Mouse (Mus musculus): ENCODE measurements around the gene Donson.

DNA sequence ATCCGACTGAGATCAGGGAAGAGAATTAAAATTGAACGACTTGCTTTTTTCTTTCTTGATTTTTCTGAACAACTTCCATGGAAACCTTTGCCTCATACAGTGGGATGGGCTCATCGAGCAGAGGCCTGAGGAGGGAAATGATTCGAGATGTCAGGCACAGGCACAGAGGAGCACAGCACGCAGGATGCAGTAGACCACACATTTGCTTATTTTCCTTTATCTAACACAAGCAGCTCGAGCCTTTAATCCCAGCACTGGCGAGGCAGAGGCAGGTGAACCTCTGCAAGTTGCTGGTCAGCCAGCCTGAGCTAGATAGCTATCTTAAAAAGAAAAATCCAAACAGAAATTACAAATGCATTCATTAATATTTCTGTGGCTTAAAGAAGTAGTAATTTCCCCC lies 1.2 kb upstream of the Donson start:
- no peak for TF ChIP-seq CTCF (IDR thresholded peaks at IDR 0.05; ENCODE audit: low read depth, low read length)
- TF ChIP-seq POLR2A (IDR thresholded peaks at IDR 0.05; ENCODE audit: extremely low read depth, insufficient read depth, low read length): no peak
